Mouse (Mus musculus): ENCODE measurements around the gene Sh3bgrl2.

Sh3bgrl2 gene

GRCm38 (mm10) chr9:83593811-83594210, 45.7 kb downstream of the Sh3bgrl2 start:
- DNase-seq = no peak

DNA sequence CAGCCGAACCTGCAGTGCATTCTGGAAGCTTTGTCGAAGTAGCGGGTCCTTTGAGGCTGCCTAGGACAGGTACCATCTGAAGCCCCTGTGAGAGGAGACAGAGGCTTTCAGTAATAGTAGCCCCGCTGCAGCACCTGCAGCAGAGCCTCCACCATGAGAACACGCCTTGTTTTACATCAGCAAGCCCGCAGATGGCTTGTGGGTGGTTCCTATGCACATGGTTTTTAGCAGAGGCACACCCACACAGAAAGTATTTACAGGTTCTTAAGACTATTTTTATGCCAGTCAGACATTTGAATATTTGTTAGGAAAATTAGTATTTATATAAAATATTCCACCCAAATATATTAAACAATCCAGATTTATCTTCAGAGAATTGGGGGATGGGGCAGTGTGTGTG, 48.0 kb downstream of the Sh3bgrl2 start:
- no peak for DNase-seq

- DNase-seq = no peak
Observed at GRCm38 (mm10) chr9:83596646-83597481, 48.7 kb downstream of the Sh3bgrl2 start.

GRCm38 (mm10) chr9:83598047-83598446, 49.9 kb downstream of the Sh3bgrl2 start:
- DNase-seq = no peak

- DNase-seq = no peak
Observed at GRCm38 (mm10) chr9:83599505-83599904, 51.4 kb downstream of the Sh3bgrl2 start.

GRCm38 (mm10) chr9:83600286-83601048, 52.3 kb downstream of the Sh3bgrl2 start:
- no peak for DNase-seq

DNA sequence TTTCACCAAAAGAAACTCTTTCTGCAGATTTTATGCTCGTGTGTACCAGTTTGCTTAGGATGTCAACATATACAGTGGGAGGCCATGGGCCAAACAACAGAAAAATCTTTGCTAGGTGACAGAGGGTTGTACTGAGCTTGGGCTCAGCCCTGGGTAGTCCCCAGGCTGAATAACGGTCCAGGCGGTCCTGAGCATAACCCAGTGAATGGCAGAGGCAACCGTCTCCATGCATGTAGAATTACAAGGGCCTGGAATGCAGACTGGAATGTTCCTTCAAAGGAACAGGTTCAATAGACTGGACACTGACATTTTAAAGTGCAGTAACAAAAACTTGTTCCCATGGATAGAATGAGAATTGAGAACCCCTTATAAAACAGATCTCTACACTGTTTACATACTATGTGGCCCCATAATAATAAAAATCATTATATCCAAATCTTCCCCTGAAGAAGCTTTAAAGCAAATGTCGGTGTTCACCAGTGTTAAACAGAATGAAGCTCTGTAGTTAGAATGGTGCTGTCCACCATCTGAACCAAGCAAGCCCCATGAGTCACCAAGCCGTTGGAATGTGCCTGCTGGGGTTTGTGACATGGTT, 54.1 kb downstream of the Sh3bgrl2 start:
- DNase-seq = no peak

- DNase-seq = no peak
Observed at GRCm38 (mm10) chr9:83603159-83603558, 55.0 kb downstream of the Sh3bgrl2 start.

DNA sequence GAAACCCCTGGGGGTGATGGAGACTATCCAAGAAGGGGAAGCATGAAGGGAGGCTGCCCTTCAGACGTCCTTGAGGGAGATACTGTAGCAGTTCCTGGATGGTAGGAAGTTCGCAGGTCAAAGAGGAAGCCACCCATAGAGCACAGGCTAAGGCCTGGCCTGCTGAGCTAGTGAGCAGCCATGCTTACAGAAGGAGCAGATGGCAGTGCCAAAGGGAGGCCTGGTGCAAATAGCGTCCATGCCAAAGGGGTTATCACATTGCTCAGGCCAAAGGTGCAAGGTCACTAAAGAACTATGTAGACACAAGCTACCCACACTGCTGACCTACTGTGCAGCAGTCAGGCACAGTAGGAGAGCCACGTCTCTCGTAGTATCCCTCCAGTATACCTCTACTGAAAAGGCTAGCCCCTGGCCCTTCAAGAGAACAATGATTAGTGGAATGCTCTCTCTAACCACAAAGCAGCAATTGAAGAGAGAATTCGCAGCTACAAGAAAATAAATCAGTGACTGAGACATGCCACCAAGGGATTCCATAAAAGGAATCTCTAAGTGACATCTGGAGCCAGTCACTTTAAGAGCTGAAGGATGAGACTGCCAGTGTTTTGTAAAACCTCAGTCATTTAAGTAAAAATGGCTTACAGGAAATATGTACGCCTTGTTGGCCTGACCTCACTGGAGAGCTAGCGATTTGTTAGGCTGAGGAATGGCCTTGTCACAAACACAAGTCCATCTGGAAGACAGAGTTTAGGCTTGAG, 57.9 kb downstream of the Sh3bgrl2 start:
- no peak for DNase-seq

DNA sequence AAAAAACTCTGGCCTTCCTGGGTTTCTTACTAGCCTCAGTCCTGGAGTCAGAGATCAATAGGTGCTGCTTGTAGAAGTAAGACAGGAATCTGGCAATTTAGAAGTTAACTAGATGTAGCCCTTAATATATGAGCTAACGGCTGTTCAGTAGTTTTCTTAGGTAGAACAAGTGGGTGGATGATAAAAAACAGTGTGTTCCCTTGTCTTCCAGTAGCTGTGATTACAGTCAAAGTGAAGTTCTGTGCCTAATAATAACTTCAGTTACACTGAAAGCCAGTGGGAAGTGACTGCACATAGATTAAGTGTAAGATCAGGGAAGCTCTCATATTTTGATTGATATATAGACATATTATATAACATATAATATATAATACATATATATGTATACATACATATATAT, 60.0 kb downstream of the Sh3bgrl2 start:
- no peak for DNase-seq

- peak; percentile 81 to 83 for DNase-seq
Observed at GRCm38 (mm10) chr9:83609422-83610297, 61.5 kb downstream of the Sh3bgrl2 start.

DNA sequence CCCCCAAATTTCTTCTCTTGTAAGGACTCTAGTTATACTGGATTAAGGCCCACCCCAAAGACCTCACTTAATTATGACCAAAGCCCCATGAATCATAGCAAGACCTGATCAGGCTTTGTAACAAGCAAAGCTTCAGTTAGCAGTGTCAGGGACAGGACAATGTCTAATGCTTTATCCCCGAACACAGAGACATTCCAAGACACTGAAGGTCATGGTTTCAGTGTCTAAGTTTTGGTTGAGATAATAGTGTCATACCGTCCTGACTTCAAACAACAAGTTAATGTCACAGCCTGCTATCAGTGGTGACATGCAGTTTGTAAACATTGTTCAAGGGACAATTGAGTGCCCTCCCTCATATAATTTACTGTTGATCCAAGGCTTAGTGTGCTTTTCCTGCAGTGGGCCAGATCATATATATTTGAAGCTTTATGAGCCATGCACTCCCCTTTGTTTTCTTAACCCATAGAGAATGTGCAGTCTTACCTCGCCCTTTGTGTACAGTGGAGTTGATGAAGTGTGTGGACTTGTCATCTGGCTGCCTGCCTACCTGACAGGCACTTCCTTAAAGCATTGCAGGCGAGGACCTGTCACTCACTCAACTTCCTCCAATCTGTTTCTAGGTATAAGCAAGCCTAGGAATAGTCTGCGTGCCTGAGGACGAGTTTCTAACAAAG, 67.9 kb downstream of the Sh3bgrl2 start:
- no peak for DNase-seq

- DNase-seq = no peak
Observed at GRCm38 (mm10) chr9:83616586-83617081, 68.5 kb downstream of the Sh3bgrl2 start.

GRCm38 (mm10) chr9:83623455-83623854, 75.3 kb downstream of the Sh3bgrl2 start:
- DNase-seq = no peak

DNA sequence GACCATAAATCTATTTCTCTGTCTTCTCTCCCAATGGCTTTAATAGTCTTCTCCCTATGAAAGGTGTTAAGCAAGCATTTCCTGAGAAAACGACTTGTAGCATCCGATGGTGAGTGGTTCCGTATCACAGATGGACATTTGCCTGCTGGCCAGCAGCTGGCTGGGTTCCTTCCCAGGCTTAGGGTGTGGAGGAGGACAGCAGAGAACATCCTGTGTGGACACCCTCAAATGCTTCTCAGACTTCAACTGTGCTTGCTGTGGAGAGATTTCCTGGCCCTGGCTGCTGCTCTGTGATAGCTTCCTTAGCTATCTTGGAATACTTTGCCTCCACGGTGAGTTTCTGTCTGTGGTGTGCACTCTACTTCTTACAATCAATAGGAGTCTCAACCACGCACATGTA, 76.1 kb downstream of the Sh3bgrl2 start:
- no peak for DNase-seq

DNA sequence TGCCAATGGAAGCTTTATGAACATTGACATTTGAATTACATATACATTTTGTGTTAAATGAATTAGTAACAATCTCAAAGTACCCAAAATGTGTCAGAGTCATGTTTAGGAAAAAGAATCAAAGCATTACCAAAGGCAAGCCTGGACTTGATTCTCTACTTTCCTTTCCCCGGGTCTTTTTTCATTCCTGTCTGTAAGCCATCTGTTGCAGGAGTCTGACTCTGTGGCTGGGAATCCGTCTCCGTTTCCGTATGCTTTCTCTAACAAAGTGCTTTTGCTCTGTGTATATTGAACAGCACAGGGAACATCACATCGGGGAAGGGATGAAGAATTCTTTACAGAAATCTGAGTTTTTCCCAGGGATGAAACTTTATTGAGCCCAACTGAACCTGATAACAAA, 77.0 kb downstream of the Sh3bgrl2 start:
- DNase-seq = no peak

DNA sequence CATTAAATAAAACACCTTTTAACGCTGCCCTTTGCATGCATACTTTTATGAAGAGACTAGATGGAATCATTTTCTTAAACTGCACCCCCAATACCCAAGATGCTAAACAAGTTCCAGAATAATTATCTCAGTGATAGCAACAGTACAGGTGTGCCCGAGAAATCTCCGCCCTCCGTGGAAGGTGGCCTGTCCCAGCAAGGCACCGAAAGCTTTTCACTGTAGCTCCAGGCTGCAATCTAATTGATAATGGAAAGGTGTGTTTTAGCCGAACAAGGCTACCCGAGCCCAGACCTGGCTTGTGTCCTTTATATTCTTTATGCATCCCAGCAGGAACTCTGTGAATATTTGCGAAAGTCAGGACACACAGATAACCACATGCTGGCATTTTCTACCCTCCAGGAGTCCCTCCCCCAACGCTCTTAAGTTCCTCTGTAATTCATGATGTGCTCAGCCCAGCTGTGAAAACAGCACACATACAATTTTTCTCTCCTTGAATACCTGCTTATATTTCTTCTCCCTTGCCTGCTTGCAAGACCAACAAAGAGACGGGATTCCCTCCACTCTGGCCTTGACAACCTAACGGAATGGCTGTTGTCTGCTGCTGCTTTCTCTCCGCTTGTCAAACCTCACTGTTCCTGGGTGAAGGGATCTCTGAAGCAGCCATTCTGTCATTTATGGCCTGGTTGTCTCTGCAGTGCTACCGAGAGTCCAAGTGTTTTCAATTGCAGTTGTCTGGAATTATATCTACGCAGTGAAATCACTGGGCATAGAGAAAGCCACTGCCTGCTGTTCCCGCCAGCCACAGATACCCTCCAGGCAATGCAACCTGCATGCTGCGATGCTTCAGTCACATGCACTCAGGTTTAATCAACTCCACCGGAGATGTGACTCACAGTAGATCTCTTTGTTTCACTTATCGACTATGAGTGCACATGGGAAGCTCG, 80.8 kb downstream of the Sh3bgrl2 start:
- DNase-seq = no peak

DNA sequence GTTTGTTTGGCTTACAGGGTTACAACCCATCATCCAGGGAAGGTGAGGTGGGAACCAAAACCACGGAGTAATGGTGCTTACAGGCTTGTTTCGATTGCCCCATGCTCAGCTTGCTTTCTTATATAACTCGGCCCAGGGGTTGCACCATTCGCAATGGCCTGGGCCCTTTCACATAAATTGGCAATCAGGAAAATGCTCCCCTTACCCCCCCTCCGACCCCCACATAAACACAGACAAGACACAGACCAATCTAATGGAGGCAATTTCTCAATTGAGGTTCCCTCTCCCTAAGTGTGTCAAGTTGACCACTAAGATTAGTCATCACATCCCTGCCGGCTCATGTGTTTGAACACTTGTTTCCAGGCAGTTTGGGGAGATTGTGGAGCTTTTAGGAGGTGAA, 82.2 kb downstream of the Sh3bgrl2 start:
- DNase-seq = no peak

GRCm38 (mm10) chr9:83631920-83632319, 83.8 kb downstream of the Sh3bgrl2 start:
- no peak for DNase-seq

- no peak for DNase-seq
Observed at GRCm38 (mm10) chr9:83634703-83635102, 86.6 kb downstream of the Sh3bgrl2 start.
